Mouse (Mus musculus) forebrain, embryonic 15.5 days (tissue): ENCODE measurements at regions not wholly inside any gene's neighbourhood (a gene's known extent, or its start where the extent isn't known, plus 50 kb on each side); places are given as distances from the start of the nearest gene placed in this dataset.
A peak's percentile ranks its signal among the peaks of the same experiment; 100 is the strongest.

ENCODE experiments used
- ATAC-seq: fragments of 200-750 bp; cut with Nextera tagmentation; replicated peaks from 2 replicates; pipeline ENCODE4 v1.8.0; 2017; ENCODE audit warnings: mild to moderate bottlenecking, moderate TSS enrichment, moderate library complexity
- H3K27ac ChIP-seq: fragments of 300-500 bp; sonication (generic); replicated peaks from 2 replicates; pipeline ENCODE4 v1.5.1; 2015; ENCODE audit warnings: mild to moderate bottlenecking, inconsistent platforms
- H3K27me3 ChIP-seq: fragments of 300-500 bp; sonication (generic); 2 replicates; pipeline ENCODE4 v1.6.1; 2015; ENCODE audit warnings: inconsistent platforms
- H3K36me3 ChIP-seq: fragments of 300-500 bp; sonication (generic); 2 replicates; pipeline ENCODE4 v1.6.1; 2015; ENCODE audit warnings: mild to moderate bottlenecking, inconsistent platforms
- H3K4me1 ChIP-seq: fragments of 300-500 bp; sonication (generic); 2 replicates; pipeline ENCODE4 v1.6.1; 2015; ENCODE audit warnings: inconsistent platforms
- H3K4me2 ChIP-seq: fragments of 300-500 bp; sonication (generic); replicated peaks from 2 replicates; pipeline ENCODE4 v1.6.1; 2015; ENCODE audit warnings: mild to moderate bottlenecking, inconsistent platforms
- H3K4me3 ChIP-seq: fragments of 300-500 bp; sonication (generic); 2 replicates; pipeline ENCODE4 v1.5.1; 2015; ENCODE audit warnings: mild to moderate bottlenecking, inconsistent platforms
- H3K9ac ChIP-seq: fragments of 300-500 bp; sonication (generic); replicated peaks from 2 replicates; pipeline ENCODE4 v1.6.1; 2015; ENCODE audit warnings: mild to moderate bottlenecking, inconsistent platforms
- H3K9me3 ChIP-seq: fragments of 300-500 bp; sonication (generic); 2 replicates; pipeline ENCODE4 v1.6.1; 2016; ENCODE audit warnings: inconsistent platforms
- WGBS: fragments of 180-500 bp; shearing (Covaris S2); methylation state at CpG from one replicate; pipeline ENCODE4 v1.1.7; 2015; ENCODE audit warnings: mixed read lengths; 5-methylcytosine and 5-hydroxymethylcytosine counted together

- H3K27me3 ChIP-seq = no peaks in the 10 kb centered on the region
- no peak overlapping the region for H3K4me3 ChIP-seq
- no peak overlapping the region for H3K27ac ChIP-seq
- H3K9me3 ChIP-seq = no peaks in the 10 kb centered on the region
- no peaks in the 10 kb centered on the region for H3K36me3 ChIP-seq
- no peak for ATAC-seq
- H3K4me1 ChIP-seq = no peaks in the 10 kb centered on the region
- no peak overlapping the region for H3K4me2 ChIP-seq
- 89% methylated on average over 8 of the region's 8 CpGs for WGBS
- no peak overlapping the region for H3K9ac ChIP-seq
These were observed 70.5 kb upstream of the Yae1d1 start for GRCm38 (mm10) chr13:18063677-18064076.

GRCm38 (mm10) chr13:18060265-18060664 lies 67.1 kb upstream of the Yae1d1 start:
- H3K9me3 ChIP-seq = no peaks in the 10 kb centered on the region
- H3K4me3 ChIP-seq = no peak overlapping the region
- peak; percentile 63 for ATAC-seq
- no peaks in the 10 kb centered on the region for H3K4me1 ChIP-seq
- WGBS = 33% methylated on average over 2 of the region's 2 CpGs
- H3K4me2 ChIP-seq = no peak overlapping the region
- no peaks in the 10 kb centered on the region for H3K36me3 ChIP-seq
- H3K27ac ChIP-seq = no peak overlapping the region
- no peak overlapping the region for H3K9ac ChIP-seq
- H3K27me3 ChIP-seq = no peaks in the 10 kb centered on the region

- no peak overlapping the region for H3K27ac ChIP-seq
- ATAC-seq = peak; percentile 96
- WGBS = 35% methylated on average over 8 of the region's 8 CpGs
These were observed 64.2 kb upstream of the Yae1d1 start for GRCm38 (mm10) chr13:18057231-18057912.

GRCm38 (mm10) chr13:18056816-18057215 lies 63.7 kb upstream of the Yae1d1 start:
- Histone ChIP-seq H3K4me3 (no peak overlapping the region), H3K4me2 (no peak overlapping the region), H3K9ac (no peak overlapping the region), H3K4me1 (no peaks in the 10 kb centered on the region), H3K27me3 (no peaks in the 10 kb centered on the region), H3K36me3 (no peaks in the 10 kb centered on the region), H3K27ac (no peak overlapping the region), H3K9me3 (no peaks in the 10 kb centered on the region)
- peak; percentile 62 for ATAC-seq
- 56% methylated on average over 3 of the region's 3 CpGs for WGBS

More at GRCm38 (mm10) chr13:18057231-18057912, 64.2 kb upstream of the Yae1d1 start:
- H3K36me3 ChIP-seq = no peaks in the 10 kb centered on the region
- H3K9me3 ChIP-seq = no peaks in the 10 kb centered on the region
- no peak overlapping the region for H3K9ac ChIP-seq
- no peak overlapping the region for H3K4me3 ChIP-seq
- no peaks in the 10 kb centered on the region for H3K4me1 ChIP-seq
- no peaks in the 10 kb centered on the region for H3K27me3 ChIP-seq
- H3K4me2 ChIP-seq = no peak overlapping the region

GRCm38 (mm10) chr13:18043154-18043553 lies 50.0 kb upstream of the Yae1d1 start:
- no peaks in the 10 kb centered on the region for H3K9me3 ChIP-seq
- no peaks in the 10 kb centered on the region for H3K4me1 ChIP-seq
- 90% methylated on average over 6 of the region's 6 CpGs for WGBS
- H3K9ac ChIP-seq = no peak overlapping the region
- no peak for ATAC-seq
- no peaks in the 10 kb centered on the region for H3K27me3 ChIP-seq
- no peaks in the 10 kb centered on the region for H3K36me3 ChIP-seq
- no peak overlapping the region for H3K27ac ChIP-seq
- H3K4me2 ChIP-seq = no peak overlapping the region
- no peak overlapping the region for H3K4me3 ChIP-seq
